Mouse (Mus musculus) monocyte, adult 59 days (primary cell): ENCODE data around the gene Lrrc41. TPM values are rescaled to one million over a fixed set of nuclear protein-coding genes. Genes with fewer than 3 reads are reported as not detected.

Experiments
- total RNA-seq, 2 experiments: library from RNA; stranded (reverse); gene quantifications; one replicate each; pipeline ENCODE4 v1.2.4; 2023

Lrrc41 gene
- total RNA-seq = 10 to 100 TPM; 28.3 to 35.8 TPM

DNA sequence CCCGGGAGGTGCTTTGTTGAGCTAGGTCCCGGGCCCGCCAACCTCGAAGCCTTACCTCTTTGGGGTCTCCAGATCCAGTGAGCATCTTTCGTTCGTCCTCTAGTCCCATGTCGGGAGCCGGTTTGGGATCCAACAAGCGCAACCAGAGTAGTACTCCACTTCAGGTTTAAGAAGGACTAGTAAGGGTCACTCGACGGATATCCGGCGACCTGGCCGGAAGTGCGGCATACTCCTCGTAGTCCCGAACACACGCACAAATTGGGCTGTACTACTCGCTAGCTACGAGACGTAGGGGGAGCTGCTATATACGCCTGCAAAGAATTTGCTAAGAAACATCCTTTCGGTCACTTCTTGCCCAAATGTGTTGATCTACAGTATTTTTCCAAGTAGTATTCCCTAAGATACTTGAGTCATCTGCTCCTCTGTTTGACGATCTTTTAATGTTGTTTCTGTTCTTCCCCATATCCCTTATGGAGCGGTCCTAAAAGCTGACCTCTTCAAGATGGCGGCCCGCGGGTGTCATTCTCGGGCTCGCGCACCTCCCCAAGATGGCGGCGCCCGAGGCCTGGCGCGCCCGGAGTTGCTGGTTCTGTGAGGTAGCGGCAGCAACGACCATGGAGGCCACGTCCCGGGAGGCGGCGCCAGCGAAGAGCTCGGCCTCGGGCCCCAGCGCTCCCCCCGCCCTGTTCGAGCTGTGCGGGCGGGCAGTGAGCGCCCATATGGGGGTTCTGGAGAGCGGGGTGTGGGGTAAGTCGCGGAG lies at the start of gene Lrrc41, which contains the start of gene Uqcrh:
Gene Lrrc41, plus strand, starts transcription at position 409 of the 760 bp plus-strand sequence.
Gene Uqcrh, minus strand, starts transcription at position 211 of the 760 bp plus-strand sequence.

DNA sequence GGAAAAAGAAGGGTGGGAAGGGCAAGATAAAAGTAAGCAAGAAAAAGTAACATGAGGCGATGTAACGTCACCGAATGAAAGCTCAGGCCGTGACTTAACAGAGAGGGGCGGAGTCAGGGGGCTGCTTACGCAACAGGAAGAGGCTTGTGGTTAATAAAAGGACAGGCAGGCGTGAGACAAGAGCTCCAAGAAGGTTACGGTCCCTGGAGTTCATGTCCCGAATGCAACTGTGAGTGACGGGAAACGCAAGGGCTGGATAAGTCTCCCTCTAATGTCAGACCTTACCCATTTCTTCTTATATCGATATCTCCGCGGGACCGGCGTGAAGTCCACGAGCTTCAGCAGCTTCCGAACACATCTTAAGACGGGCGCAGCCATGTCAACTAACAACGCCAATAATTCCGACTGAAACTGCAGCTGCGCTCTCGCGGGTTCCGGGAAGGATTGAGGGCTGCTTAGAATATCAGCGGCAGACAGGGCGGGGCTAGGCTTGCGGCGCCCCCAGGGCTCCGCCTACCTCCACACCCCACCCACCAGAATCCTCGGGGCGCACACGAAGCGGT lies 21.6 kb upstream of the Lrrc41 start, which contains the start of gene Nsun4:
Gene Nsun4, minus strand, starts transcription at position 478 of the 563 bp plus-strand sequence.

DNA sequence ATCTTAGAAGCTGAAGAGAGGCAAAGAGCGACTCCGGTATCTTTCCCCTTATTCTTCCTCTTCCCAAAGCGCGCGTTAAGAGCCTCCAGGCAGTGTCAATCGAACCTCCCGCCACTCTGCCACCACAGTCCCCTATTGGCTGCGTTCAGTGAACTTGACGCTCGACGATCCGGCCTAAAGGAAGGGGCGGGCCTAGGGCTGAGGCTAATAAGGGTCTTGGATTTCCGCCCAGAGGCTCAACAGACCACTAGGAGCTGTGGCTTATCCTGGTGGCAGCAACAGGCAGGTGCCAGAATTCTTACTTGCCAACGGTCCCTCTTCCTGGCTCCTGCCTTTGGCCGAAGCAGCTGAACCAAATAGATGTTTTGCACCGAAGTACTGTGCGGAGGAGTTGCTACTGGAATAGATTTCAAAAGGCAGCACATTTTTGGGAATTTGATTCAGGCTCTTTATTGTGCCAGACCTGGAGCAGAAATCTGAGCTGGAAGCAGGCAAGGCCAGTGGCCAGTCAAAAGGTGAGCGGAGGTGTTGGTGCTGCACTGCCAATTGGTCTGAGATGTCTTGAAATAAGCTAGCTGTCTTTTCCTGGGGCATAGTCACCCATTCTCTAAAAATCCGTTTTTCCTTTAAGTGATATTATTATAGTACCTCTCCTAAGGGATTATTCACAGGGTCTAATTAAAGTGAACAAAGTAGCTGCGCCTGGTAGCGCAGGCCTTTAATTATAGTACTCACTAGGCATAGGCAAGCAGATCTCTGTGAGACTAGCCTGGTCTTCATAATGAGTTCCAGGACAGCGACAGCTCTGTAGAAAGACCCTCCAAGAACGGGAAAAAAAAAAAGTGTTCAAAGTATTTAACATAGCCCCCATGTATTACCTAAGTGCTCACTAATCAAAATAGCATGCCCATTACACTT lies 48.8 kb downstream of the Lrrc41 start, which contains the start of the genes Rad54l and Pomgnt1:
Gene Rad54l, minus strand, starts transcription at position 89 of the 918 bp plus-strand sequence.
Gene Pomgnt1, plus strand, starts transcription at position 239 of the 918 bp plus-strand sequence.

Other genes with a start within 250 kb of the Lrrc41 start
- gene Mob3c, start 247.2 kb upstream of the Lrrc41 start, total RNA-seq = 10 to 100 TPM; 26.3 to 37.9 TPM
- 100 to 1,000 TPM; 145 to 156 TPM for gene Mknk1, start 236.1 kb upstream of the Lrrc41 start, total RNA-seq
- gene Kncn, start 190.9 kb upstream of the Lrrc41 start, total RNA-seq = 1 to 10 TPM in 1 of 2 experiments, under 1 TPM in 1; 0.55 to 1.4 TPM
- gene 6430628N08Rik, start 184.6 kb upstream of the Lrrc41 start, total RNA-seq = not detected
- not detected for gene Dmbx1, start 135.3 kb upstream of the Lrrc41 start, total RNA-seq
- 1 to 10 TPM; 1.2 to 2.1 TPM for gene Faah, start 57.3 kb upstream of the Lrrc41 start, total RNA-seq
- 10 to 100 TPM; 21.4 to 23.2 TPM for gene Nsun4, start 21.4 kb upstream of the Lrrc41 start, total RNA-seq
- 100 to 1,000 TPM; 261 to 279 TPM for gene Uqcrh, start 198 bp upstream of the Lrrc41 start, total RNA-seq
- gene Rad54l, start 48.4 kb downstream of the Lrrc41 start, total RNA-seq = 1 to 10 TPM in 1 of 2 experiments, under 1 TPM in 1; 0.84 to 1.1 TPM
- gene Pomgnt1, start 48.6 kb downstream of the Lrrc41 start, total RNA-seq = 10 to 100 TPM; 17.7 to 19.9 TPM
- gene Lurap1, start 76.1 kb downstream of the Lrrc41 start, total RNA-seq = under 1 TPM; 0.09 to 0.16 TPM
- gene Tspan1, start 92.3 kb downstream of the Lrrc41 start, total RNA-seq = not detected
- gene 1700042G07Rik, start 98.1 kb downstream of the Lrrc41 start, total RNA-seq = not detected
- gene Gm49337, start 98.1 kb downstream of the Lrrc41 start, total RNA-seq = not detected
- gene Pik3r3, start 146.3 kb downstream of the Lrrc41 start, total RNA-seq = 1 to 10 TPM in 1 of 2 experiments, under 1 TPM in 1; 0.76 to 1.5 TPM